Mouse (Mus musculus) gastrocnemius, postnatal 4 days (tissue): ENCODE results near the gene Mnat1. TPM values are rescaled to one million over a fixed set of nuclear protein-coding genes. Genes with fewer than 3 reads are reported as not detected.

ENCODE experiments used
- DNase-seq, 2 experiments: peaks; one replicate each; pipeline ENCODE4 v3.0.0; 2021 to 2022; ENCODE audit warnings: low spot score in 2 of 2, mixed read lengths in 2 of 2
- total RNA-seq, 2 experiments: library from RNA; stranded (reverse); gene quantifications; 2 replicates each; pipeline ENCODE4 v1.2.3; 2021

The Mnat1 gene
- total RNA-seq, 2 experiments from 2014 or later: 35.7 to 36.0 TPM

DNA sequence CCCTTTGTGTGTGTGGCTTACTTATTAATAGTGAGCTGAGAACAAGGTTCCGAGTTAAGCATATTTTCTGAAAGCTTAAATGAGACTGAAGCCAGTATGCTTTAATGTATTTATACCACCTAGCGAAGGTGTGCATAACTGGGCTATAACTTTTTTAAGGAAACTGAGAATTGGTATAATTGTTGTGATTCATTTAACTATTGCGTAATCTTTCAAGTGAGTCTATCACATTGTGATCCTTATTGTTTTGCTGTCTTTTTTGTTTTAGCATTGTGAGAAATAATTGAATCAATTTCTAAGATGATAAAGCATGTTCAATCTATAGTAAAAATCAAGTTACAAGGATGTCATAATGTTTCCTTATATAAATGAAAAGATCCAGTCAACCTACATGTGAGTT is 104.9 kb downstream of the Mnat1 start:
- DNase-seq: no peak

DNA sequence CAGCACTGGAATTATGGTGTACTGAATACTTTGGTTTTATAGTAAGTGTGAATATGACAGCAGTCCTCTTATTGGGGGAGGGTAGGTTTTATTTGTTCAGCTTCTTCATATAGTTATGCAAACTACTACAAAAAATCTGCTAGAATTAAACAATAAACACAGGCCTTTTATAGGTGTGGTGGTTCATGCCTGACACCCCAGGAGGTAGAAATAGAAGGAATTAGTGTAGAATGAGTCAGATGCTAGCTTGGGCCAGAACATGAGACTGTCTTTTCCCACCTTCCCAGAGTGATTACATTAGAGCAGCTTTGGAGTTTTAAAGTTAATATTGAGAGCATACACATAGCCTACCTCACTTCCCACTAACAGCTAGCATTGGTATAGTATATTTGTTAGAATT is 106.7 kb downstream of the Mnat1 start:
- no peak for DNase-seq

DNA sequence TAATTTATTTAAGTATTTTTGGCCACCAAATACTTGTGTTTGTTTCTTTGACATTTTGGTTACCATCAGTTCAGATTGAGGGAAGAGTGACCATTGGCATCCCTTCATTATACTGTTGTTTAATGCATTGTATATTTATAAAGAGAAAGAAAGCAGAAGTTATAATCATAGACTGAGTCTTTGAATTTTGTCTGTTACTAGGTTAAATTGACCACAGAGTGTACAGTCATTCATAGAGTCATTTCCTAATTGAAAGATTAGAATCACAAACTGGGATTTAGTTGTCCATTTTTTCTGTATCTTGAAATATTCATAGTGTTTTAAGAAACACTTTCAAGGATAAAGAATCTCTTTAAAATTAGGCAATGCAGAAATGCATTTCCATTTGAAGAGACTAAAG is 108.0 kb downstream of the Mnat1 start:
- no peak for DNase-seq

DNA sequence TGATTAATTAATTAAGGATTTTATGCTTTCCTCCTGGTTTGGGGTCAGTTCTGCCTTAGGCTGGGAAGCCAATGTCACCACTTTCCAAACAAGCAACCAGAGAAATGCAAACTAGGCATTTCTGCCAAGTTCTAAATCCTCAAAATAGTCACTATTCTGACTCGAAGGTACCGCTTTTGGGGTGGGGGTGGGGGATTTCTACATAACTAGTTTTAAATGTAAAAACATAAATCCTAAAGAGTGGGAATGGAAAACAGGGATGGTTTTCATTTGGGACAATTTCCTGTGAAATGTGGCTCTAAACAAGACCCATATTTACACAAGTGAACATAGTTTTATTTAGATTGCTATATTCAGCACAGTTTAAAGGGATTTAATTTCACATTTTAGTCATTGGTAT is 109.1 kb downstream of the Mnat1 start:
- DNase-seq: no peak

DNA sequence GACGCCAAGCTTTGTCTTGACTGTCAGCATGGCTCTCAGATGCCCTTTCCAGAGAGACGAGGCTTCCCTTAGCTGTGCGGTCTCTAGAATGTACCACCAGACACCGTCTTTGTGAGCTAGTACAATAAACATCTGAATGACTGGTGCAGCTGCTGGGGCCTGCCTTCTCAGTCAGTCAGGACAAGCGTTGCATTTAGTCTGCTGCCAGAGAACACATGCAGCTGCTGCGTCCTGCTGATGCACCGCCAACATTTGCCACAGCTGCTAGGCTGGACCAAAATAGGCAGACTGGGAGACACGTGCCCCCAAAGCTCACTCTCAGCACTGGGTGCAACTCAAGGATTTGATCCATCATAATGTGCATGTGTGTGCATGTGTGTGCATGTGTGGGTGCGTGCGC is 118.4 kb downstream of the Mnat1 start:
- peak in 1 of 2 experiments; percentile 60 for DNase-seq

DNA sequence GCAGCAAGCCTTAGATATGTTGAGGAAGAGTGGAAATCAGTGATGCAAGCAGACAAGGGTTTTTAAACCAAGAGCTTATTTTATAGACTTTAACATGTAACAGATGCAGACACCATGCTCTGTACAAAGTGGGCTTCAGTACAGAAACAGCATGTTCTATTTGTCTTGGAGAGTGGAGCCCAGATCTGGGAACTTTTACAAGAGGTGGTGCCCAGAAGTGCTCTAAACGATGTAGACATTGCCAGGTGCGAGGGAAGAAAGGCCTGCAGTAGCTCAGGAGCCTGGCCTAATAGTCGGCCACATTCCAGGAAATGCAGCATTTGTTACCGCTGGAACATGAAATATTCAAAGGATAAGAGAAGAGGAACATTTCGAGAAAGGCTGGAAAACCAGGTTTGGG is 122.2 kb downstream of the Mnat1 start:
- DNase-seq: no peak

DNA sequence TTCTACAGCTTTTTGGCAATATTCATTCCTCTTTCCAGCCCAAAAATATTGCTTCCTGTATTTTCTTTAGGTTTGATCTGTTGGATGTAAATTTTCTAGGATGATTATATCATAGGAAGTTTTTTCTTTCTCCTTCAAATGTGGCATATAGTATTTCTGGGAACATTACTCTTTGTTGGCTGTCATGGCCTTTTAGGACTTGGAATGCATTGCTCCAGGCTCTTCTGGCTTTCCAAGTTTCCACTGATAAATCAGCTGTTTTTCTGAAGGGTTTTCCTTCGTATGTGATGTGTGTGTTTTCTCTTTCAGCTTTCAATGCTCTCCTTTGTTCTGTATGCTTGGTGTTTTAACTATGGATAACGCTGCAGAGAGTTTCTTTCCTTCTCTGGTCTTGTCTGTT is 131.5 kb downstream of the Mnat1 start:
- DNase-seq: no peak

DNA sequence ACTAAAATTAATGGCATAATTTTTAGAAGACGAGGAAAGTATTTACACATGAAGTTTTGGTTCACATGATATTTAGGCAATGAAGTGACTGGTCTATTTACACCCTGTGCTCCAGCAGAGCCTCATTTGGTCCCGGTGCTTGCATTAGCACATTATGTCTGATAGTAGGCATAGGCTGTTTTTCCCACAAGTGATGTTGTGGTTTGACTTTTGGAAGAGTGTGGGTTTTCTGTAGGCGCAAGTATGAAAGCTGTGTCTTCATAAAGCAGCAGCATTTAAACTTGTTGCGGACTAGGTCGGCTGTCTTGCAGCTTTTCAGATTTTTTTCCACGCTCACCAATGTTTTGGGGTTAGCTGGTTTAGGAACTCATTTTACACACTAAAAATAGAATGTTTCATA is 135.8 kb downstream of the Mnat1 start:
- no peak for DNase-seq

DNA sequence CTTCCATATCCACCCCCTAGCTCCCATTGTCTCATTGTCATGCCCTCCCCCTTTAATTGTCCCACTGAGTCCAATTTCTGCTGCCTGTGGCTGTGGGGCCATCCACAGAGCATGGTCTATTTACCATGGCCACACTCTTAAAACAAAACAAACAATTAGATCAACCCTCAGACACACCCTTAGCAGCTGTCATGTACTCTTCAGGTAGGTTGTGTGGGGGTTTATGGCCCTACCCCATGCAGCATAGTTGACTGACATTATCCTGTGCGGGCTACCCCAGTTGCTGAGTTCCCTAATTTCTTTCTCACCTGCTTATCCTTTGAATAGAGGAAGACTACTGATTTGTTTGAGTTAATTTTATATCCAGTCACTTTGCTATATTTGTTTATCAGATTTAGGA is 136.8 kb downstream of the Mnat1 start:
- DNase-seq: no peak

DNA sequence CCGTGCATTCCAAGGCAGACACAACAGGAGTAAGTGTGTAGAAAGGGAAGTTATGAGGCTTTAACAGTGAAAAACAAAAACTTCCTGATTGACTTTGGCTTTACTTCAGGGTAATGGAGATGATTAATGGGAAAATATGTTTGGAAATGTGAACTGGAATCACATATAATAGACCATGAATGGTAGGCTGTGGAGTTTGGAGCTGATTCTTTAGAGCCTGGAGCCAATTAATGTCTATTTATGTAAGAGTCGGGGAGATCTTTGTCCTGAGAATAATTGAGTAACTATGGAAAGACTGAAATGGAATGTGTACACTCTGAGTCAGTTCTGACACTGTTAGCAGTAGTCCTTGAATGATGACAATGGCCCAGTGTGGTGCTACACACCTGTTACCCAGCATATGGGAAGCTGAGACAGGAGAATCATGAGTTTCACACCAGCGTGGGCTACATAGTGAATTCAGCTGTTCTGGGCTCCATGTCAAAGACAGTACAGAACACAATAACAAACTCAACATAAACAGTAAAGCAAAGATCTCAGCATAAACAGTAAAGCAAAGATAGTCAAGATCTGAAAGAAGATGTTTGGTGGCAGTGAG is 142.0 kb downstream of the Mnat1 start:
- no peak for DNase-seq

DNA sequence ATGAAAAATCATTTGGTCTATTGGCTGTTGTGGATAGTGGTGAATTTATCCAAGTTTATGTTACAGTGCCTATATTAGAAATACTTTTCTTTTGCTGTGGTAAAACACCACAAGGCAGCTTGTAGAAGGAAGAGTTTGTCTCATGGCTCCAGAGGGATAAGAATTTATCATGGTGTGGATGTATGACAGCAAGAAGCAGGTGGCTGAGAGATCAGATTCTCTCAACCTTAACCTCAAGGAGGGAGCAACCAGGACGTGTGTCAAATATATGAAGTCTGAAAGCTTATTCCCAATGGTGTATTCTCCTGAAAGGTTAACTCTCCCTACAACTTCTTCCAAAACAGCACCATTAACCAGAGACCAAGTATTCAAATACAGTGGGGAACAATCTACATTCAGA is 143.1 kb downstream of the Mnat1 start:
- no peak for DNase-seq

DNA sequence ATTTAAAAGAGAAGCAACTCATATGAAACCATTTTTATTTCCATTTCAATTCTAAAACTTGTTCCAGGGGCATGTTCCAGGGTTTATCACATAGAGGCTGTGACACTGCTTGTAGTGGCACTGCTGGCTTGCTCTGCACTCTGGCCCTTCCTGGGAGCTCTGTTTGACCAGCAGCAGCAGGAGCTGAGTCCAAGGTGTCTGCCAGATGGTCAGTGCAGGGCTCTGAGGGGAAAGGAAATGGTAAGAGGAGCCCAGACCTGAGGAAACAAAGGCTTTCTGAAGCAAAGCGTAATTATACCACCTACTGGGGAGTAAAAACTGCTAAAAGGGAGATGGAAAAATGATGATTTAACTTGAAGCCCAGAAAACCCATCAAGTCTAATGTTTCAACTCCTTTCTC is 145.0 kb downstream of the Mnat1 start:
- DNase-seq: no peak

DNA sequence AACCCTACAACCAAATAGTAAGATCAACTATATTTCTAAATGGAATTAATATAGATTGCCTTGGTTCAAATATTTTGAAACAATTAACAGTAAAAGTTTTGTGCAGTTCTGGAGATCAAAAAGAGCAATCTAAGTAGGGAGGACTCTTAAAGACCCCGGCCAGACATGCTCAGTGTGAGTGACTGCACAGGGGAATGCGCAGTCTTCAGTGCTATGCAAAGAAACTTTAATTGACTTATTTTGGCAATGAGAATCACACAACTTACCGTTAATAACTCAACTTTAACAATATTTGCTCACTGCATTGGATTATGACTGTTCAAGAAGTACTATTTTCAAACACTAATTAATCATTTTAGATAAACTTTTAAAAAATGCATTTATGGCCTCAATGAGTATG is 146.0 kb downstream of the Mnat1 start:
- DNase-seq: no peak

DNA sequence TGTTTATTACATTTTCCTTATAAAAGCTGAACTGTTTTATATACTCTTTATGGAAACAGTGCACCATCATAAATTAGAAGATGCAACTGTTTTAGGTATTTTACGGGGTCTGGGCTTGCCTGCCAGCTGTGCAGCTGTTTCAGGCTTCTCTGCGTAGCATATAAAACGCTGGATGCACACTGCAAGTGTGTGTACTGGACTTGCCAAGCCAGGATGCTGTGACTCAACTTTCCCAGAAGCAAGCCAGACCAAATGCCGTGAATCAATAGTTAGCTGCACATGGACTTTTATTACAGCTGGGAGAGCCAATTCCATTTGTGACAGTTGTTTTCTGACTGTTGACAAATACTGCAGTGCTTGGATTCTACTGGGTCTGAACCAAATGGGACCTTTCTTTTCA is 146.4 kb downstream of the Mnat1 start:
- DNase-seq: peak in 1 of 2 experiments; percentile 35

DNA sequence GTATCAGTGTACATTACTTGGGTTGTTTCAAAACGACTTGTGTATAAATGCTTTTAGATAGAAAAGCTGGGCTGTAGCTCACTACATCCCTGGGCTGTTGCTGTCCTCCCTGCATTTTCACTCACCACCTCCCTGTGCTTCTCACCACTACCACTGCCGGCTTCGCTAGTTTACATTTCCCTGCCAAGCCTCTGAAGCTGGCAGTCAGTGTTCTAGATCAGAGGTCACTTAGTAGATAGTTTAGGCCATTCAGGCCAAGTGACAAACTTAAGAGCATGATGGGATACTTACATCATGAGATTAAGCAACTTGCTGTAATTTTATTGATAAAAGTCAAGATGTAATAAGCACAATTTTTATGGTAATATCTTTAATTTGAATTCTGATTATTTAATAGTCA is 151.4 kb downstream of the Mnat1 start:
- no peak for DNase-seq

DNA sequence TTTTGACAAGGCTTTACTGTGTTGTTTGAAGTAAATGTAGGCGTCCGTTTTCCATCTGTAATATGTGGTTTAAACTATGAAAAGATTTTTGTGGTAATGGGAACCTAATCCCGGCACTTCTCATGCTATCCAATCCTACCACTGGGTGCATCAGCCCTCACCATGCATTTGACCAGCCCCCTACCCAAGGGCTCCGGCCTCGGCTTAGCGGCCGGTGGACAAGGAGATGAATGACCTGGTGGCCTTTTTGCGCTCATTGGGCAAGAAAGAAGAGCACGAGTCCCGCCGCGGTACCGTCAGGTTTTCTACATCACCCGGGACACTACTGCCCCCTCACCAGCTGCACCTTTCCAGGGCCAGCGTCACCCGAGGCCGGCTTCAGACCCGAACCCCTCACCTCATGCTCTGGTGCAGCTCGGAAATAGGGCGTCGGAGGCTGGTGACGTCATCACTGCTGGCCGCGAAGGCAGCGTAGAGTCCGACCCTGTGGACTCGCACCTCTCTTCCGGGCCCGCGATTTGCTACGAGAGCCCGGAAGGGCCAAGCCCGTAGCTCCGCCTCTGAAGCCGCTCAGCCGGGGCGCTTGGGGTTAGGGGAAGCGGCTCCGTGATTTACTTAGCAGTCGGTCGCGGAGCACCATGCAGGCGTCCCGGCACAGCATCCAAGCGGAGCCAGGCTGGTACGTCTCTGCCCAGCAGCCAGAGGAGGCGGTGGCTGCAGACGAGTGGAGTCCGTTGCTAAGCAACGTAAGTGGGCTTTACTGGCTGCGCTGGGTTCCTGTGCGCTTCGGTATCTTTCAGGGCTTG is 163.0 kb downstream of the Mnat1 start, which contains the start of the genes Trmt5 and Slc38a6:
Trmt5 (minus strand) TSS at position 424 of the 806 bp plus-strand sequence.
Slc38a6 (plus strand) TSS at position 493 of the 806 bp plus-strand sequence.
- DNase-seq: peak; percentile 80 to 94

DNA sequence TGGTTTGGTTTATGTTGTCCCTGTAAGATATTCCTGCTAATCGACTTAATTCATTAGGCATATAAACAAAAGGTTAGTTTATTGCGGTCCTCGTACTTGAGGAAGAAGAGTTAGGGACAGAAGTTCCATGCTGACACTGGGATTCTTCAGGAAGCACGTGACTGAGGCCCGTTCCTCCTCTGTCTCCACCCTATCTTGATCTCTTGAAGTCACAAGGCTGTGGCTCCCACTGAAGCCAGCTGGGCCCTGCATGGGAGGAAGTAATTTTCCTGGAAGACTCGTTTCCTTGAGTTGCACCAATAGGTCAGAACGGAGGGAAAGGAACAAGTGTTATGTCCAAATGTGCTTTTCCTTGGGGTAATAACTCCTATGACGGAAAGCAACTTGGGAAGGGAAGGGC is 164.1 kb downstream of the Mnat1 start:
- no peak for DNase-seq

DNA sequence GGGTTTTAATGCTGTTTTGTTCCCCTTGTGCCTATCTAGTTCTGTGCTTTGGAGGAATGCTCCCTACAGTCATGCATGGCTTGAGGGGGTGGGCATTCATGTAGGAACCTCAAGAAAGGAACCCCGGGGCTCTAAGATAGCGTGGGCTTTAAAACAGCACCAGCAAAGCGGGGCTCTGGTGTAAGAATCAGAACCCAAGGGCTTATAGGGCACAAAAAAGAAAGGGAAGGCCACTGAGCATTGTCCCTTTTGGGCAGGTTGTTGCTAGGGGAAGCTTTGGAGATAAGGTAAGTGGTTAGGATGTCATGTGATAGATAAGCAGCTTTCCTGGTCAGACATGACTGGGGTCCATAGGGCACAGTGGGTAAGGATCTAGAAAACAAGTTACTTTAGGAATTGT is 165.1 kb downstream of the Mnat1 start:
- no peak for DNase-seq

DNA sequence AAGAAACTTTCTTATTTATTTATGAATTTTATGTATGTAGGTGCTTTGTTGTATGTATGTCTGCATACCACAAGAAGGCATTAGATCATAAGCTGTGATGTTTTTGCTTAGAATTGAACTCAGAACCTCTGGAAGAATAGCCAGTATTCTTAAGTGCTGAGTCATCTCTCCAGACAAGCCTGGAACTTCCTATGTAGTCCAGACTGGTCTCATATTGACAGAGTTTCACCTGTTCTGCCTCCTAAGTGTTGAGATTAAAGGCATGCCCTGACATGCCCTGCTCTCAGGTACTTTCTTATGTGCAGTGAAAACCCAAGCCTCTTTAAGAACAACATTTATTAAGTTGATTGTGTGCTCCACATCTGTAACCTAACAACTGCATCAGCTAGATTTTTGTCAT is 171.4 kb downstream of the Mnat1 start:
- no peak for DNase-seq

DNA sequence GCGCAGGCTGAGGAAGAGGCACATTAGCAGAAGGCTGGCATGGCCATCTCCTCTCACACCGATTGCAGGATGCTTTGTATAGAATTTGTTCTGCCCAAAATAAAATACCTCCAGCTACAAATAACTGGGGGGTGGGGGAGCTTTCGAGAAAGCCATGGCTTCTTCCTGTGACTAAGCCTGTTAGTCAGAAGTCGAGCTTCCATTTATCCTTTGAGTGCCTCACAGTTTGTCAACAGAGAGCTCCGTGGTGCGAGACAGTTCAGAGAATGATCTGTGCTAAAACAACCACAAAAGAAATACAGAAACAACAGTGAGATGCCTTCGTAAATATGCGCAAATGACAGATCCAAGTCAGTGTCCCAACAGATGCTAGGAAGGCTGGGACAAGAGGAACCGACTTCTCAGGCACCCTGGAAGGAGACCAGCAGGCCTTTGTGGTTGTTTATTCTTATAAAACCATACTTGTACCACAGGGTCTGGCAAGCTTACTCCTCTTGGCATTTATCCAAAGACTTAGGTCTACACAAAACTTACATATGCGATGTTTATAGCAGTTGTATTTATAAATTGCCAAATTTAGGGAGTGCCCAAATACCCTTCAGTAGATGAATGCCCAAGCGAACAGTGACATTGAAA is 172.1 kb downstream of the Mnat1 start:
- no peak for DNase-seq

DNA sequence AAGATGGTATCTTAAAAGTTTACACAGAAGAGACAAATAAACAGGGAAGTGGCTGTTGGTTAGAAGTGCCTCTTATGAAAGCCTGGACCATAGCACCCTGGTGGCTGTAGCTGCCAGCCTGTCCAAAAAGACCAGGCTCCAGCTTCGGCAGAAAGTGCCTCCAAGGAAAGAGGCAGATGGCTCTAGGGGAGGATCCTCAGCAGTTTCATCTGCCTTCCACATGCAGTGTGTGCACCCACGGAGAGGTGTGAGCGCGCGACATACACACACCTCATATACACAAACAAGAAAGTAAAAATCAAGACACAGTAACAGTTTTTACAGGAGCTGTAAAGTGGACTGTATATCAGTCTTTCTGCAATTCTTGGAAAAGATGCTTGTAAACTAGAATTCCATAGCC is 175.1 kb downstream of the Mnat1 start:
- DNase-seq: no peak

DNA sequence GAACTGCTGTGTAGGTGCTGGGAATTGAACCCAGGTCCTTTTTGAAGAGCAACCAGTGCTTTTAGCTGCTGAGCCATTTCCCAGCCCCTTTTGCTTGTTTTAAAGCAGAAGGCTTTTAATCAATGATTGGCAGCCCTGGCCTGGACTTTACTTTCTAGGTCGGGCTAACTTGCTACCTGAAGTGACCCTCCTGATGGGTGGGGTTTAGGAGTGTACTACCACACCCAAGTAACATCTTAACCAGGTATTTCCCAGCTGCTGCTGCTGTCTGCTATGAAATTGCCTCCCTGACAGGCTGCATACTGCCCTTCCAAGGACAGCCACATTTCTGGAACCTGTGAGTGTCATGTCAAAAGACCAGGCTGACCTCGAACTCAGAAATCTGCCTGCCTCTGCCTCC is 177.0 kb downstream of the Mnat1 start:
- no peak for DNase-seq
